Mouse (Mus musculus) testis, adult 2 months (tissue): ENCODE measurements around the gene Gm36176.

Source experiments
- CTCF ChIP-seq: fragments of 200-500 bp; IDR thresholded peaks from 2 replicates; pipeline ENCODE4 v1.5.1; 2012; ENCODE audit warnings: low read depth, mild to moderate bottlenecking, inconsistent platforms, low read length, moderate library complexity; ENCODE audit not compliant: control insufficient read depth, insufficient read depth, insufficient replicate concordance
- POLR2A ChIP-seq: fragments of 200-500 bp; IDR thresholded peaks from 2 replicates; pipeline ENCODE4 v1.6.1; 2012; ENCODE audit warnings: low read depth, mild to moderate bottlenecking, inconsistent platforms, low read length, moderate library complexity; ENCODE audit not compliant: control insufficient read depth

- TF ChIP-seq POLR2A (no peak), CTCF (no peak)
Observed at GRCm38 (mm10) chr10:77811743-77812142, 34.9 kb upstream of the Gm36176 start, which contains the start of gene Gm9507.
